Mouse (Mus musculus) forebrain, embryonic 14.5 days (tissue): Measurements from ENCODE around the gene Fastk. TPM values are rescaled to one million over a fixed set of nuclear protein-coding genes. Genes with fewer than 3 reads are reported as not detected.

Source experiments
- ATAC-seq: fragments of 200-750 bp; cut with Nextera tagmentation; 2 replicates; pipeline ENCODE4 v1.8.0; 2017; ENCODE audit warnings: mild to moderate bottlenecking, moderate library complexity
- DNase-seq: peaks from one replicate; pipeline ENCODE4 v3.0.0-alpha.2; 2015; ENCODE audit warnings: low spot score
- H3K27ac ChIP-seq: fragments of 300-500 bp; sonication (generic); 2 replicates; pipeline ENCODE4 v1.5.1; 2014; ENCODE audit warnings: low read depth, mild to moderate bottlenecking, control low read depth, low read length, moderate library complexity
- H3K27me3 ChIP-seq: fragments of 300-500 bp; sonication (generic); replicated peaks from 2 replicates; pipeline ENCODE4 v1.6.1; 2014; ENCODE audit warnings: low read length, control low read depth, mixed read lengths; ENCODE audit not compliant: control insufficient read depth, insufficient read depth
- H3K36me3 ChIP-seq: fragments of 300-500 bp; sonication (generic); 2 replicates; pipeline ENCODE4 v1.6.1; 2014; ENCODE audit warnings: low read length, control low read depth; ENCODE audit not compliant: control insufficient read depth, insufficient read depth
- H3K4me1 ChIP-seq: fragments of 300-500 bp; sonication (generic); 2 replicates; pipeline ENCODE4 v1.6.1; 2014; ENCODE audit warnings: antibody characterized with exemption, low read length, control low read depth; ENCODE audit not compliant: control insufficient read depth, insufficient read depth
- H3K4me2 ChIP-seq: fragments of 300-500 bp; sonication (generic); 2 replicates; pipeline ENCODE4 v1.6.1; 2014; ENCODE audit warnings: mild to moderate bottlenecking, control low read depth, low read length
- H3K4me3 ChIP-seq: fragments of 300-500 bp; sonication (generic); 2 replicates; pipeline ENCODE4 v1.5.1; 2014; ENCODE audit warnings: low read depth, low read length, control low read depth
- H3K9ac ChIP-seq: fragments of 300-500 bp; sonication (generic); 2 replicates; pipeline ENCODE4 v1.6.1; 2014; ENCODE audit warnings: mild to moderate bottlenecking, low read length, control low read depth, moderate library complexity
- H3K9me3 ChIP-seq: fragments of 300-500 bp; sonication (generic); replicated peaks from 2 replicates; pipeline ENCODE4 v1.6.1; 2016; ENCODE audit warnings: low read length, control low read depth, mixed read lengths; ENCODE audit not compliant: control insufficient read depth
- WGBS: fragments of 180-500 bp; shearing (Covaris S2); extraction: QIAGEN DNeasy Blood & Tissue Kit; methylation state at CpG from one replicate; pipeline ENCODE4 v1.1.7; 2014; 5-methylcytosine and 5-hydroxymethylcytosine counted together
- polyA plus RNA-seq: library from polyadenylated mRNA; unstranded; fragments of >200 nt; fragmentation: Nextera tagmentation; extraction: Ambion mirVana; gene quantifications from 2 replicates; pipeline ENCODE4 v1.2.1, GENCODE M21; 2014

The Fastk gene
- polyA plus RNA-seq, 1 experiment from 2014 or later: 89.3 TPM

- Histone ChIP-seq H3K4me2 (peak overlapping the region; percentile 69; the same call in 1 of the 2 replicates), H3K27ac (no peak overlapping the region), H3K27me3 (peaks cover 3% of the 10 kb centered on the region; the same call in 1 of the 2 replicates), H3K4me3 (no peak overlapping the region), H3K36me3 (peaks cover 22% of the 10 kb centered on the region), H3K4me1 (peaks cover 40% of the 10 kb centered on the region), H3K9me3 (no peaks in the 10 kb centered on the region), H3K9ac (no peak overlapping the region)
- ATAC-seq (no peak), DNase-seq (no peak)
- 9% methylated on average over 12 of the region's 12 CpGs for WGBS
These were observed 17.8 kb downstream of the Fastk start for GRCm38 (mm10) chr5:24427285-24427633.

DNA sequence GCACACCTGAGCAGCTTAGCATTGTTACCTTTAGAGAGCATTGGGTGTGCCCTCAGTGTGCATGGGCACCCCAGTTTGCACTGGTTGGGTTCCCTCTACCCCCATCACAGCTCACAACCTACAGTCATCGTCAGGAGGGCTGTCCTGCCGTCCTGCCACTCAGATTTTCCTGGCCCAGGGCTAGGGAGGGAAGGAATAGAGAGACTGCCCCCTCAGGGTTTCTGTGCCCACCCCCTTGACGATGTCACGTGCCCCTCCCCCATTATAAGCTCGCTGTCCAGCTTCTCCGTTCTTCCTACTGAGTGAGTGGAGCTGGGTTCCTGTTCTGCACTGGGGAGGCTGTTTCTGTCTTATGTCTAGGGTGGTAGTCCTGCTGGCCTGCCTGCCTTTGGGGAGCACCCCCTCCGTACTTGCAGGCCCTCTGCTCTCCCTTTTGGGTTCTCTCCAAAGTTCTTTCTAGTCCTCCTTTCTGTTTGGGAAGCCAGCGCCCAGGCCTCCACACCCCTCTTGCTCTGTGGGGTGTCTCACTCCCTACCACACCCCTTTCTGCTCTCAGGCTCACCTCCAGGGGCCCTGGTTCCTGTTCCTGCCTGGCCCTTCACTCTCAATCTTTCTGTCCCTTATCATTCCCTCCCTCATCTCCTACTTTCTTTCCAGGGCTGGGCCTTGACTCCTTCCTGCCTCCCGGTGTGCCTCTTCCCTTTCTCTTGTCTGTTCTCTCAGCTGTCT, 18.4 kb downstream of the Fastk start:
- H3K4me3 ChIP-seq: peak overlapping the region; percentile 63; the same call in 1 of the 2 replicates
- peaks cover 18% of the 10 kb centered on the region for H3K36me3 ChIP-seq
- 12% methylated on average over 9 of the region's 9 CpGs for WGBS
- no peak overlapping the region for H3K27ac ChIP-seq
- no peak overlapping the region for H3K9ac ChIP-seq
- ATAC-seq: no peak
- peak overlapping the region; percentile 69 for H3K4me2 ChIP-seq
- no peak for DNase-seq
- H3K4me1 ChIP-seq: peaks cover 40% of the 10 kb centered on the region
- H3K27me3 ChIP-seq: peaks cover 3% of the 10 kb centered on the region; the same call in 1 of the 2 replicates
- H3K9me3 ChIP-seq: no peaks in the 10 kb centered on the region

DNA sequence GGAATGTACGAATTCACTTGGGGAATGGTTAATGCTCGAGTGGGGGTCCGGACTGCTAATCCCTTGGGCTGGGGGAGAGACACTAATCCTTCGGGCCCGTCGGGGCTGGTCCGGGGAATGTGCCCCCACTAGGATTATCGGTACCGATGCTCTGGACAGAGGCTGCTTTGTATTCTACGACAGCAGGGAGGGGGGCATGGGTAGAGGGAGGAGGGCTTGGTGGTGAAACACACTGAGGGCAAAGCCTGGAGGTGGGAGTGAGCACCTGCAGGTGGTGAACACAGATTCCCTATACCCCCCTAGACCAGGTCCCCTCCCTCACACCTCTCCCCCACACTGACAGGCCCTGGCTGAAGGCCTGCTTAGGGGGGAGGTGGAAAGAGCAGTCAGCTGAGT, 19.1 kb downstream of the Fastk start:
- Histone ChIP-seq H3K4me1 (peaks cover 40% of the 10 kb centered on the region), H3K9me3 (no peaks in the 10 kb centered on the region), H3K27ac (0 out of 2 replicates have a peak overlapping the region, but pooled peaks have one; percentile 74), H3K27me3 (peaks cover 3% of the 10 kb centered on the region; the same call in 1 of the 2 replicates), H3K4me3 (peak overlapping the region; percentile 63), H3K9ac (peak overlapping the region; percentile 68), H3K36me3 (peaks cover 11% of the 10 kb centered on the region), H3K4me2 (peak overlapping the region; percentile 69)
- DNase-seq: peak; percentile 29
- 3% methylated on average over 10 of the region's 10 CpGs for WGBS
- ATAC-seq: no peak

- H3K9ac ChIP-seq: peak overlapping the region; percentile 68
- ATAC-seq: no peak
These were observed 19.6 kb downstream of the Fastk start for GRCm38 (mm10) chr5:24425421-24426036.

GRCm38 (mm10) chr5:24424861-24425411, 20.2 kb downstream of the Fastk start:
- peaks cover 11% of the 10 kb centered on the region for H3K36me3 ChIP-seq
- peaks cover 3% of the 10 kb centered on the region; the same call in 1 of the 2 replicates for H3K27me3 ChIP-seq
- ATAC-seq: peak; percentile 24; the same call in 1 of the 2 replicates
- peak; percentile 89 for DNase-seq
- peak overlapping the region; percentile 63 for H3K4me3 ChIP-seq
- no peaks in the 10 kb centered on the region for H3K9me3 ChIP-seq
- H3K27ac ChIP-seq: peak overlapping the region; percentile 74
- under 1% methylated on average over 52 of the region's 60 CpGs for WGBS
- peak overlapping the region; percentile 69 for H3K4me2 ChIP-seq
- peak overlapping the region; percentile 68 for H3K9ac ChIP-seq
- peaks cover 40% of the 10 kb centered on the region for H3K4me1 ChIP-seq

More at GRCm38 (mm10) chr5:24425421-24426036, 19.6 kb downstream of the Fastk start:
- no peak for DNase-seq
- Histone ChIP-seq H3K9me3 (no peaks in the 10 kb centered on the region), H3K4me2 (peak overlapping the region; percentile 69), H3K36me3 (peaks cover 10% of the 10 kb centered on the region), H3K27ac (peak overlapping the region; percentile 74), H3K4me3 (peak overlapping the region; percentile 63), H3K27me3 (peaks cover 3% of the 10 kb centered on the region; the same call in 1 of the 2 replicates), H3K4me1 (peaks cover 40% of the 10 kb centered on the region)
- WGBS: under 1% methylated on average over 29 of the region's 30 CpGs

DNA sequence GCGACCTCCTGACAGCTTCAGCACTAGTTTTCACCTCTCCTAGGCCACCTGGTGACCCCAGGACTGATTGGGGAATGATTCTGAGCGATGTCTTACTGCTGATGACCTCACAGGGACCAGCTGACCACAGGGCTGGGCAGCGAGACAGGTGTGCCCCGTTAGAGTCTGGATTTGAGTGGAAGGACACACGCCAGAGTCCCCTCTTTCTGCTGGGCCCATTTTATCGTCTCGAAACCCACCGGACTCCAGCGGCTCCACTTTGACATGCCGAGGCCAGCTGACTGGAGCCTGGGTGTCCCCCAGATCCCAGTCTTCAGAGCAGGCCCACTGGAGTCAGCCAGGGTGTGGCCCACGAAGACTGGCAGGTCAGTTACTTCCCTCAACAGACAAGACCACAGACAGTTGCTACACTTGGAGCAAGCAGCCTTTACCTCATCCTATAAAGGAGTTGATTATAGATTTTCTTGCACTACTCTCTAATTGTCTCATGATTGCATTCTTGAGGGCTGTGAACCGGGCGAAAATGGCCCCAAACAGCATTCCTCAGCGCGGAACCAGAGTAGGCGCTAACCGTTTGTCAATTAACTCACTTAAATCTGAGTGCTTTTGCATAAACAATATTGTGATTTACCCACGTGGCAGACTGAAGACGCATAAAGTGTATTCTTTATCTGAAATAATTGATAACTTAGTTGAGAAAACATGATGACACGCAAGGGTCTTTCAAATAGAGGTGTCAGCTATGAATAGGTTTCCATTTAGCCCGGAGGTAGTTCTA, 20.9 kb downstream of the Fastk start:
- no peak for DNase-seq

DNA sequence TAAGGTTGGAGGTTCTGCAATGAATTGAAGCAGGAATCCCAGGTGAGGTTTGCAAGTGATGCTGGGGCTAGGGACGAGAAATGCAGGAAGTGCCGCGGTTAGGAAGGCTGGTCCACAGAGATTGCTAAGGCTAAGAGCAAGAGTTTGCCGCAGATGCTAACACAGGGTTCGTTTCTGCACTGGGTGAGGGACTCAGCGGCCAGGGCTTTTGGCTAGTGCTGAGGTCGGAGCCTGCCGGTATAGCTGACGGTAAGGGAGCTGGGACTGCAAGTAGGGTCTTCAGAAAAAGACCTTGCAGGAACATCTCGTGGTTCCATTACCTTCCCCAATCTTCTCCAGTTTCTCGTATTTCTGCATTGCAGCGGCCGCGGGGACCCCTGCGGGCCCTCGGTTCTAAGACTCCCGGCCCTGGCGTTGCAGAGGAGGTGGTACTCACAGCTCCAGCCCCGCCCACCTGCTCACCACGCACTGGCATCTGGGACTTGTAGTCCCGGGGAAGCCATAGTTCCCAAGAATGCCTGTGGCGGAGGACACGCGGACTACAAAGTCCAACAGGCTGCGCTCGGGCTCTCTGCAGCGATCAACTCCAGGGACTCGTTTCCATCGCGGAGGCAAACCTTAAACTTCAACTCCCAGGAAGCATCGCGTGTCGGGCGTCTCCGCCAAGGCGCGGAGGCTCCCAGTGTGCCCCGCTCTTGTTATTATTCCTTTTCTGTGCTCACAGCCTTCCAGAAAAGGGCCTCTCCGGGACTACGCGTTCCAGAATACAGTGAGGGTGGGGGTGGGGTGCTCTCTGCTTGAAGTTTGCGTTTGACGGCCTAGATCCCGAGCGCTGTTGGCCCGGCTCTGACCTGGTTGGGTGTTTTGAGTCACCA, 21.7 kb downstream of the Fastk start, which contains the start of the genes Cdk5 and Slc4a2:
Cdk5 (minus strand) TSS at position 402 of the 875 bp plus-strand sequence.
Slc4a2 (plus strand) TSS at position 709 of the 875 bp plus-strand sequence.
- peaks cover 40% of the 10 kb centered on the region for H3K4me1 ChIP-seq
- peak within 1 kb of the TSS; percentile 90 for H3K27ac ChIP-seq
- H3K9me3 ChIP-seq: no peaks in the 10 kb centered on the region

More for the DNA sequence above, 20.9 kb downstream of the Fastk start:
- 9% methylated on average over 21 of the region's 21 CpGs for WGBS
- Histone ChIP-seq H3K9me3 (no peaks in the 10 kb centered on the region), H3K27me3 (peaks cover 3% of the 10 kb centered on the region; the same call in 1 of the 2 replicates), H3K27ac (peak overlapping the region; percentile 90), H3K36me3 (peaks cover 17% of the 10 kb centered on the region), H3K9ac (peak overlapping the region; percentile 68), H3K4me3 (peak overlapping the region; percentile 63), H3K4me2 (peak overlapping the region; percentile 69), H3K4me1 (peaks cover 40% of the 10 kb centered on the region)
- no peak; the same call in 1 of the 2 replicates for ATAC-seq

More for the DNA sequence above, 21.7 kb downstream of the Fastk start, which contains the start of the genes Cdk5 and Slc4a2:
- Histone ChIP-seq H3K9ac (peak within 1 kb of the TSS; percentile 84), H3K4me2 (peak within 1 kb of the TSS; percentile 69), H3K36me3 (peaks cover 25% of the 10 kb centered on the region), H3K4me3 (peak within 1 kb of the TSS; percentile 63), H3K27me3 (peaks cover 3% of the 10 kb centered on the region; the same call in 1 of the 2 replicates)
- ATAC-seq (peak; percentile 95), DNase-seq (peak; percentile 100)
- under 1% methylated on average over 46 of the region's 46 CpGs for WGBS
